Mouse (Mus musculus) midbrain, embryonic 13.5 days (tissue): Measurements from ENCODE around the gene Serinc2. TPM values are rescaled to one million over a fixed set of nuclear protein-coding genes. Genes with fewer than 3 reads are reported as not detected.

Experiments used
- ATAC-seq: fragments of 200-750 bp; cut with Nextera tagmentation; 2 replicates; pipeline ENCODE4 v1.8.0; 2017; ENCODE audit warnings: mild to moderate bottlenecking, moderate TSS enrichment, moderate library complexity
- H3K27ac ChIP-seq: fragments of 300-500 bp; sonication (generic); 2 replicates; pipeline ENCODE4 v1.5.1; 2015; ENCODE audit warnings: inconsistent platforms, mild to moderate bottlenecking, moderate library complexity
- H3K27me3 ChIP-seq: fragments of 300-500 bp; sonication (generic); 2 replicates; pipeline ENCODE4 v1.6.1; 2015; ENCODE audit warnings: mild to moderate bottlenecking, inconsistent platforms
- H3K36me3 ChIP-seq: fragments of 300-500 bp; sonication (generic); 2 replicates; pipeline ENCODE4 v1.6.1; 2015; ENCODE audit warnings: mild to moderate bottlenecking, inconsistent platforms
- H3K4me1 ChIP-seq: fragments of 300-500 bp; sonication (generic); replicated peaks from 2 replicates; pipeline ENCODE4 v1.6.1; 2015; ENCODE audit warnings: inconsistent platforms
- H3K4me2 ChIP-seq: fragments of 300-500 bp; sonication (generic); replicated peaks from 2 replicates; pipeline ENCODE4 v1.6.1; 2015; ENCODE audit warnings: moderate library complexity, mild to moderate bottlenecking, inconsistent platforms
- H3K4me3 ChIP-seq: fragments of 300-500 bp; sonication (generic); replicated peaks from 2 replicates; pipeline ENCODE4 v1.5.1; 2015; ENCODE audit warnings: mild to moderate bottlenecking, inconsistent platforms
- H3K9ac ChIP-seq: fragments of 300-500 bp; sonication (generic); replicated peaks from 2 replicates; pipeline ENCODE4 v1.6.1; 2015; ENCODE audit warnings: mild to moderate bottlenecking, inconsistent platforms
- H3K9me3 ChIP-seq: fragments of 300-500 bp; sonication (generic); 2 replicates; pipeline ENCODE4 v1.6.1; 2016; ENCODE audit warnings: mild to moderate bottlenecking, inconsistent platforms
- WGBS: fragments of 180-500 bp; shearing (Covaris S2); methylation state at CpG from one replicate; pipeline ENCODE4 v1.1.7; 2015; 5-methylcytosine and 5-hydroxymethylcytosine counted together
- polyA plus RNA-seq: library from polyadenylated mRNA; unstranded; fragments of >200 nt; fragmentation: Nextera tagmentation; extraction: Ambion mirVana; gene quantifications from 2 replicates; pipeline ENCODE4 v1.2.1, GENCODE M21; 2015

Serinc2 gene
- polyA plus RNA-seq, 1 experiment from 2014 or later, result 70.8 TPM

GRCm38 (mm10) chr4:130273698-130274345 lies 5.2 kb downstream of the Serinc2 start:
- Histone ChIP-seq H3K36me3 (peaks cover 9% of the 10 kb centered on the region; the same call in 1 of the 2 replicates), H3K4me2 (peak overlapping the region; percentile 74), H3K9me3 (no peaks in the 10 kb centered on the region), H3K4me3 (peak overlapping the region; percentile 75), H3K4me1 (peaks cover 36% of the 10 kb centered on the region), H3K9ac (peak overlapping the region; percentile 99), H3K27me3 (no peaks in the 10 kb centered on the region), H3K27ac (peak overlapping the region; percentile 98)
- ATAC-seq, result peak; percentile 40
- 5% methylated on average over 11 of the region's 12 CpGs for WGBS

- no peak overlapping the region for H3K4me2 ChIP-seq
- no peaks in the 10 kb centered on the region for H3K27me3 ChIP-seq
- ATAC-seq, result no peak
- WGBS, result 89% methylated on average over 6 of the region's 6 CpGs
- H3K4me1 ChIP-seq, result peaks cover 39% of the 10 kb centered on the region
- no peaks in the 10 kb centered on the region for H3K9me3 ChIP-seq
- peaks cover 10% of the 10 kb centered on the region; the same call in 1 of the 2 replicates for H3K36me3 ChIP-seq
- no peak overlapping the region for H3K4me3 ChIP-seq
- no peak overlapping the region for H3K27ac ChIP-seq
- H3K9ac ChIP-seq, result no peak overlapping the region
Observed at GRCm38 (mm10) chr4:130270611-130271347, 8.2 kb downstream of the Serinc2 start.

- ATAC-seq, result no peak
- no peaks in the 10 kb centered on the region for H3K27me3 ChIP-seq
- H3K9ac ChIP-seq, result no peak overlapping the region
- peaks cover 10% of the 10 kb centered on the region; the same call in 1 of the 2 replicates for H3K36me3 ChIP-seq
- no peaks in the 10 kb centered on the region for H3K9me3 ChIP-seq
- H3K4me1 ChIP-seq, result peaks cover 34% of the 10 kb centered on the region
- WGBS, result 86% methylated on average over 8 of the region's 8 CpGs
- H3K4me2 ChIP-seq, result no peak overlapping the region
- no peak overlapping the region for H3K4me3 ChIP-seq
- H3K27ac ChIP-seq, result no peak overlapping the region
Observed at GRCm38 (mm10) chr4:130270089-130270488, 8.9 kb downstream of the Serinc2 start.

GRCm38 (mm10) chr4:130268736-130269135 lies 10.3 kb downstream of the Serinc2 start:
- Histone ChIP-seq H3K9ac (no peak overlapping the region), H3K4me3 (no peak overlapping the region), H3K27me3 (no peaks in the 10 kb centered on the region), H3K36me3 (peaks cover 13% of the 10 kb centered on the region), H3K4me1 (peaks cover 43% of the 10 kb centered on the region), H3K9me3 (no peaks in the 10 kb centered on the region), H3K27ac (no peak overlapping the region), H3K4me2 (no peak overlapping the region)
- ATAC-seq, result no peak
- WGBS, result 88% methylated on average over 10 of the region's 10 CpGs

GRCm38 (mm10) chr4:130267069-130267468 lies 11.9 kb downstream of the Serinc2 start:
- no peaks in the 10 kb centered on the region for H3K9me3 ChIP-seq
- ATAC-seq, result no peak
- H3K27me3 ChIP-seq, result no peaks in the 10 kb centered on the region
- H3K4me1 ChIP-seq, result peaks cover 26% of the 10 kb centered on the region
- 77% methylated on average over 7 of the region's 7 CpGs for WGBS
- H3K4me2 ChIP-seq, result no peak overlapping the region
- H3K9ac ChIP-seq, result 0 out of 2 replicates have a peak overlapping the region, but pooled peaks have one; percentile 7
- peaks cover 30% of the 10 kb centered on the region for H3K36me3 ChIP-seq
- no peak overlapping the region for H3K4me3 ChIP-seq
- no peak overlapping the region; the same call in 1 of the 2 replicates for H3K27ac ChIP-seq

- H3K4me1 ChIP-seq, result peaks cover 25% of the 10 kb centered on the region
- peaks cover 35% of the 10 kb centered on the region for H3K36me3 ChIP-seq
- no peak for ATAC-seq
- H3K27ac ChIP-seq, result no peak overlapping the region
- no peak overlapping the region for H3K4me3 ChIP-seq
- no peak overlapping the region for H3K9ac ChIP-seq
- H3K9me3 ChIP-seq, result no peaks in the 10 kb centered on the region
- no peak overlapping the region for H3K4me2 ChIP-seq
- no peaks in the 10 kb centered on the region for H3K27me3 ChIP-seq
- 51% methylated on average over 9 of the region's 9 CpGs for WGBS
Observed at GRCm38 (mm10) chr4:130266601-130267000, 12.4 kb downstream of the Serinc2 start.

GRCm38 (mm10) chr4:130264698-130265349 lies 14.2 kb downstream of the Serinc2 start:
- Histone ChIP-seq H3K27me3 (no peaks in the 10 kb centered on the region), H3K27ac (no peak overlapping the region), H3K9ac (peak overlapping the region; percentile 44; the same call in 1 of the 2 replicates), H3K9me3 (no peaks in the 10 kb centered on the region), H3K4me3 (no peak overlapping the region), H3K4me1 (peaks cover 25% of the 10 kb centered on the region), H3K4me2 (peak overlapping the region; percentile 15; the same call in 1 of the 2 replicates), H3K36me3 (peaks cover 47% of the 10 kb centered on the region)
- WGBS, result 26% methylated on average over 24 of the region's 24 CpGs
- peak; percentile 66 for ATAC-seq

GRCm38 (mm10) chr4:130264131-130264530 lies 14.9 kb downstream of the Serinc2 start:
- H3K36me3 ChIP-seq, result peaks cover 53% of the 10 kb centered on the region
- WGBS, result 16% methylated on average over 11 of the region's 11 CpGs
- H3K4me3 ChIP-seq, result no peak overlapping the region
- no peaks in the 10 kb centered on the region for H3K27me3 ChIP-seq
- no peak overlapping the region for H3K27ac ChIP-seq
- H3K9ac ChIP-seq, result peak overlapping the region; percentile 44
- peak; percentile 18; the same call in 1 of the 2 replicates for ATAC-seq
- H3K4me2 ChIP-seq, result 0 out of 2 replicates have a peak overlapping the region, but pooled peaks have one; percentile 15
- no peaks in the 10 kb centered on the region for H3K9me3 ChIP-seq
- H3K4me1 ChIP-seq, result peaks cover 25% of the 10 kb centered on the region

- Histone ChIP-seq H3K36me3 (peaks cover 82% of the 10 kb centered on the region), H3K4me3 (no peak overlapping the region), H3K27me3 (no peaks in the 10 kb centered on the region), H3K4me2 (no peak overlapping the region), H3K9ac (no peak overlapping the region), H3K27ac (no peak overlapping the region), H3K9me3 (no peaks in the 10 kb centered on the region), H3K4me1 (peaks cover 12% of the 10 kb centered on the region)
- no peak for ATAC-seq
- 39% methylated on average over 5 of the region's 5 CpGs for WGBS
Observed at GRCm38 (mm10) chr4:130260406-130260805, 18.6 kb downstream of the Serinc2 start.

- WGBS, result 64% methylated on average over 8 of the region's 8 CpGs
- no peaks in the 10 kb centered on the region for H3K9me3 ChIP-seq
- H3K4me3 ChIP-seq, result no peak overlapping the region
- H3K4me1 ChIP-seq, result no peaks in the 10 kb centered on the region
- H3K27ac ChIP-seq, result no peak overlapping the region
- no peaks in the 10 kb centered on the region for H3K27me3 ChIP-seq
- ATAC-seq, result peak; percentile 58; the same call in 1 of the 2 replicates
- H3K4me2 ChIP-seq, result no peak overlapping the region
- H3K36me3 ChIP-seq, result peaks cover 70% of the 10 kb centered on the region
- no peak overlapping the region for H3K9ac ChIP-seq
Observed at GRCm38 (mm10) chr4:130252441-130253157, 26.4 kb downstream of the Serinc2 start.

- H3K4me3 ChIP-seq, result no peak overlapping the region
- H3K36me3 ChIP-seq, result peaks cover 63% of the 10 kb centered on the region
- H3K4me1 ChIP-seq, result no peaks in the 10 kb centered on the region
- no peak overlapping the region for H3K27ac ChIP-seq
- WGBS, result 41% methylated on average over 3 of the region's 3 CpGs
- H3K9ac ChIP-seq, result no peak overlapping the region
- no peak overlapping the region for H3K4me2 ChIP-seq
- H3K27me3 ChIP-seq, result no peaks in the 10 kb centered on the region
- ATAC-seq, result no peak
- H3K9me3 ChIP-seq, result no peaks in the 10 kb centered on the region
Observed at GRCm38 (mm10) chr4:130251763-130252162, 27.2 kb downstream of the Serinc2 start.
